Mouse (Mus musculus) forebrain, embryonic 10.5 days (tissue): ENCODE results near the gene Gramd4. TPM values are rescaled to one million over a fixed set of nuclear protein-coding genes. Genes with fewer than 3 reads are reported as not detected.
"Not testable (repeated sequence)": the region's sequence is repeated elsewhere in the genome, so short reads cannot be mapped to it uniquely, and the experiment has no call there.

Source experiments
- DNase-seq: peaks from one replicate; pipeline ENCODE4 v3.0.0-alpha.2; 2017; ENCODE audit warnings: low spot score; ENCODE audit errors: extremely low spot score
- H3K27ac ChIP-seq: fragments of 300-500 bp; sonication (generic); 2 replicates; pipeline ENCODE4 v1.5.1; 2016; ENCODE audit warnings: mild to moderate bottlenecking
- H3K27me3 ChIP-seq: fragments of 300-500 bp; sonication (generic); 2 replicates; pipeline ENCODE4 v1.6.1; 2016; ENCODE audit warnings: mild to moderate bottlenecking; ENCODE audit not compliant: poor library complexity, severe bottlenecking
- H3K36me3 ChIP-seq: fragments of 300-500 bp; sonication (generic); replicated peaks from 2 replicates; pipeline ENCODE4 v1.6.1; 2016; ENCODE audit warnings: mild to moderate bottlenecking, moderate library complexity
- H3K4me1 ChIP-seq: fragments of 300-500 bp; sonication (generic); 2 replicates; pipeline ENCODE4 v1.6.1; 2016
- H3K4me3 ChIP-seq: fragments of 300-500 bp; sonication (generic); 2 replicates; pipeline ENCODE4 v1.5.1; 2016; ENCODE audit warnings: mild to moderate bottlenecking, moderate library complexity
- H3K9me3 ChIP-seq: fragments of 300-500 bp; sonication (generic); 2 replicates; pipeline ENCODE4 v1.6.1; 2016; ENCODE audit warnings: mild to moderate bottlenecking, moderate library complexity
- WGBS: fragments of 180-500 bp; shearing (Covaris S2); methylation state at CpG from one replicate; pipeline ENCODE4 v1.1.7; 2016; 5-methylcytosine and 5-hydroxymethylcytosine counted together
- polyA plus RNA-seq: library from polyadenylated mRNA; unstranded; fragments of >200 nt; fragmentation: Nextera tagmentation; extraction: Ambion mirVana; gene quantifications from 2 replicates; pipeline ENCODE4 v1.2.1, GENCODE M21; 2016

The Gramd4 gene
- polyA plus RNA-seq, 1 experiment from 2014 or later, result 16.2 TPM

GRCm38 (mm10) chr15:86089091-86089744 lies 31.7 kb downstream of the Gramd4 start:
- H3K9me3 ChIP-seq, result no peaks in the 10 kb centered on the region
- DNase-seq, result no peak
- no peaks in the 10 kb centered on the region for H3K27me3 ChIP-seq
- WGBS, result 88% methylated on average over 13 of the region's 13 CpGs
- no peak overlapping the region for H3K4me3 ChIP-seq
- peaks cover 66% of the 10 kb centered on the region for H3K4me1 ChIP-seq
- peaks cover 25% of the 10 kb centered on the region for H3K36me3 ChIP-seq
- peak overlapping the region; percentile 56; the same call in 1 of the 2 replicates for H3K27ac ChIP-seq

GRCm38 (mm10) chr15:86089991-86090529 lies 32.6 kb downstream of the Gramd4 start:
- H3K27ac ChIP-seq, result peak overlapping the region; percentile 56
- 68% methylated on average over 11 of the region's 11 CpGs for WGBS
- H3K27me3 ChIP-seq, result no peaks in the 10 kb centered on the region
- no peak for DNase-seq
- peaks cover 58% of the 10 kb centered on the region for H3K4me1 ChIP-seq
- no peaks in the 10 kb centered on the region for H3K9me3 ChIP-seq
- H3K36me3 ChIP-seq, result peaks cover 28% of the 10 kb centered on the region
- H3K4me3 ChIP-seq, result no peak overlapping the region

- no peaks in the 10 kb centered on the region for H3K27me3 ChIP-seq
- 94% methylated on average over 8 of the region's 8 CpGs for WGBS
- peaks cover 52% of the 10 kb centered on the region for H3K4me1 ChIP-seq
- DNase-seq, result no peak
- no peaks in the 10 kb centered on the region for H3K9me3 ChIP-seq
- no peak overlapping the region for H3K4me3 ChIP-seq
- H3K36me3 ChIP-seq, result peaks cover 31% of the 10 kb centered on the region
- peak overlapping the region; percentile 56 for H3K27ac ChIP-seq
Observed at GRCm38 (mm10) chr15:86090578-86090977, 33.1 kb downstream of the Gramd4 start.

GRCm38 (mm10) chr15:86091201-86091997 lies 33.9 kb downstream of the Gramd4 start:
- H3K9me3 ChIP-seq, result no peaks in the 10 kb centered on the region
- peaks cover 36% of the 10 kb centered on the region for H3K36me3 ChIP-seq
- H3K4me3 ChIP-seq, result no peak overlapping the region
- H3K27me3 ChIP-seq, result no peaks in the 10 kb centered on the region
- peaks cover 44% of the 10 kb centered on the region for H3K4me1 ChIP-seq
- 93% methylated on average over 23 of the region's 23 CpGs for WGBS
- no peak for DNase-seq
- 0 out of 2 replicates have a peak overlapping the region, but pooled peaks have one; percentile 56 for H3K27ac ChIP-seq

- no peak overlapping the region for H3K4me3 ChIP-seq
- no peaks in the 10 kb centered on the region for H3K27me3 ChIP-seq
Observed at GRCm38 (mm10) chr15:86091998-86092670, 34.6 kb downstream of the Gramd4 start.

GRCm38 (mm10) chr15:86093236-86093635 lies 35.7 kb downstream of the Gramd4 start:
- Histone ChIP-seq H3K36me3 (peaks cover 39% of the 10 kb centered on the region), H3K4me1 (peaks cover 32% of the 10 kb centered on the region), H3K27me3 (no peaks in the 10 kb centered on the region), H3K27ac (no peak overlapping the region), H3K9me3 (no peaks in the 10 kb centered on the region), H3K4me3 (no peak overlapping the region)
- 81% methylated on average over 1 of the region's 1 CpGs for WGBS
- DNase-seq, result no peak

More at GRCm38 (mm10) chr15:86091998-86092670, 34.6 kb downstream of the Gramd4 start:
- peaks cover 39% of the 10 kb centered on the region for H3K36me3 ChIP-seq
- no peak overlapping the region for H3K27ac ChIP-seq
- 95% methylated on average over 12 of the region's 12 CpGs for WGBS
- peaks cover 37% of the 10 kb centered on the region for H3K4me1 ChIP-seq
- DNase-seq, result no peak
- H3K9me3 ChIP-seq, result no peaks in the 10 kb centered on the region

GRCm38 (mm10) chr15:86094324-86095121 lies 37.0 kb downstream of the Gramd4 start:
- 82% methylated on average over 10 of the region's 10 CpGs for WGBS
- peaks cover 21% of the 10 kb centered on the region for H3K4me1 ChIP-seq
- peaks cover 47% of the 10 kb centered on the region for H3K36me3 ChIP-seq
- no peak for DNase-seq
- H3K9me3 ChIP-seq, result no peaks in the 10 kb centered on the region
- no peaks in the 10 kb centered on the region for H3K27me3 ChIP-seq
- H3K27ac ChIP-seq, result no peak overlapping the region
- H3K4me3 ChIP-seq, result no peak overlapping the region

GRCm38 (mm10) chr15:86095722-86096603 lies 38.5 kb downstream of the Gramd4 start:
- peak overlapping the region; percentile 35; the same call in 1 of the 2 replicates for H3K27ac ChIP-seq
- no peak for DNase-seq
- H3K4me3 ChIP-seq, result no peak overlapping the region
- H3K27me3 ChIP-seq, result no peaks in the 10 kb centered on the region
- no peaks in the 10 kb centered on the region for H3K9me3 ChIP-seq
- peaks cover 54% of the 10 kb centered on the region for H3K36me3 ChIP-seq
- peaks cover 8% of the 10 kb centered on the region for H3K4me1 ChIP-seq
- WGBS, result 92% methylated on average over 17 of the region's 17 CpGs

GRCm38 (mm10) chr15:86096604-86097020 lies 39.1 kb downstream of the Gramd4 start:
- H3K4me3 ChIP-seq, H3K9me3 ChIP-seq, DNase-seq, H3K4me1 ChIP-seq, H3K27me3 ChIP-seq: not testable (repeated sequence)
- WGBS, result 96% methylated on average over 5 of the region's 5 CpGs
- Histone ChIP-seq H3K36me3 (peaks cover 55% of the 10 kb centered on the region), H3K27ac (peak overlapping the region; percentile 35; the same call in 1 of the 2 replicates)

- peaks cover 55% of the 10 kb centered on the region for H3K36me3 ChIP-seq
- H3K4me3 ChIP-seq, result no peak overlapping the region
- H3K27ac ChIP-seq, result peak overlapping the region; percentile 58; the same call in 1 of the 2 replicates
- no peaks in the 10 kb centered on the region for H3K27me3 ChIP-seq
- H3K4me1 ChIP-seq, result peaks cover 6% of the 10 kb centered on the region
- DNase-seq, result no peak
- 37% methylated on average over 2 of the region's 2 CpGs for WGBS
- H3K9me3 ChIP-seq, result no peaks in the 10 kb centered on the region
Observed at GRCm38 (mm10) chr15:86097871-86098270, 40.4 kb downstream of the Gramd4 start.

GRCm38 (mm10) chr15:86101585-86101984 lies 44.1 kb downstream of the Gramd4 start:
- no peak overlapping the region for H3K27ac ChIP-seq
- WGBS, result 90% methylated on average over 9 of the region's 9 CpGs
- peaks cover 15% of the 10 kb centered on the region for H3K4me1 ChIP-seq
- H3K9me3 ChIP-seq, result no peaks in the 10 kb centered on the region
- H3K4me3 ChIP-seq, result no peak overlapping the region
- no peak for DNase-seq
- peaks cover 52% of the 10 kb centered on the region for H3K36me3 ChIP-seq
- no peaks in the 10 kb centered on the region for H3K27me3 ChIP-seq
